Mouse (Mus musculus) midbrain, embryonic 12.5 days (tissue): Measurements from ENCODE around the gene Prkcb. TPM values are rescaled to one million over a fixed set of nuclear protein-coding genes. Genes with fewer than 3 reads are reported as not detected.

Source experiments
- ATAC-seq: fragments of 200-750 bp; cut with Nextera tagmentation; 2 replicates; pipeline ENCODE4 v1.8.0; 2017; ENCODE audit warnings: low read depth, moderate TSS enrichment, moderate library complexity; ENCODE audit not compliant: low FRiP score
- H3K27ac ChIP-seq: fragments of 300-500 bp; sonication (generic); replicated peaks from 2 replicates; pipeline ENCODE4 v1.5.1; 2016; ENCODE audit warnings: mild to moderate bottlenecking
- H3K27me3 ChIP-seq: fragments of 300-500 bp; sonication (generic); 2 replicates; pipeline ENCODE4 v1.6.1; 2016; ENCODE audit warnings: mild to moderate bottlenecking
- H3K36me3 ChIP-seq: fragments of 300-500 bp; sonication (generic); 2 replicates; pipeline ENCODE4 v1.6.1; 2016
- H3K4me1 ChIP-seq: fragments of 300-500 bp; sonication (generic); 2 replicates; pipeline ENCODE4 v1.6.1; 2016
- H3K4me2 ChIP-seq: fragments of 300-500 bp; sonication (generic); replicated peaks from 2 replicates; pipeline ENCODE4 v1.6.1; 2016; ENCODE audit warnings: mild to moderate bottlenecking, moderate library complexity
- H3K4me3 ChIP-seq: fragments of 300-500 bp; sonication (generic); 2 replicates; pipeline ENCODE4 v1.5.1; 2016; ENCODE audit warnings: mild to moderate bottlenecking
- H3K9ac ChIP-seq: fragments of 300-500 bp; sonication (generic); replicated peaks from 2 replicates; pipeline ENCODE4 v1.6.1; 2016; ENCODE audit warnings: mild to moderate bottlenecking, moderate library complexity
- H3K9me3 ChIP-seq: fragments of 300-500 bp; sonication (generic); 2 replicates; pipeline ENCODE4 v1.6.1; 2016; ENCODE audit warnings: mild to moderate bottlenecking
- WGBS: fragments of 180-500 bp; shearing (Covaris S2); methylation state at CpG from one replicate; pipeline ENCODE4 v1.1.7; 2016; 5-methylcytosine and 5-hydroxymethylcytosine counted together
- polyA plus RNA-seq: library from polyadenylated mRNA; unstranded; fragments of >200 nt; fragmentation: Nextera tagmentation; extraction: Ambion mirVana; gene quantifications from 2 replicates; pipeline ENCODE4 v1.2.1, GENCODE M21; 2016

The Prkcb gene
- polyA plus RNA-seq, 1 experiment from 2014 or later, result 24.2 TPM

GRCm38 (mm10) chr7:122459203-122459965 lies 170.8 kb downstream of the Prkcb start:
- peak; percentile 12; the same call in 1 of the 2 replicates for ATAC-seq
- no peak overlapping the region for H3K4me3 ChIP-seq
- H3K9ac ChIP-seq, result no peak overlapping the region
- no peaks in the 10 kb centered on the region for H3K9me3 ChIP-seq
- no peaks in the 10 kb centered on the region for H3K4me1 ChIP-seq
- H3K4me2 ChIP-seq, result no peak overlapping the region
- H3K27me3 ChIP-seq, result no peaks in the 10 kb centered on the region
- WGBS, result 74% methylated on average over 9 of the region's 9 CpGs
- no peak overlapping the region for H3K27ac ChIP-seq
- no peaks in the 10 kb centered on the region for H3K36me3 ChIP-seq

GRCm38 (mm10) chr7:122460020-122460419 lies 171.5 kb downstream of the Prkcb start:
- Histone ChIP-seq H3K9ac (no peak overlapping the region), H3K4me3 (no peak overlapping the region), H3K4me1 (no peaks in the 10 kb centered on the region), H3K27me3 (no peaks in the 10 kb centered on the region), H3K4me2 (no peak overlapping the region), H3K27ac (no peak overlapping the region), H3K9me3 (no peaks in the 10 kb centered on the region), H3K36me3 (no peaks in the 10 kb centered on the region)
- ATAC-seq, result no peak
- WGBS, result 36% methylated on average over 2 of the region's 2 CpGs

- H3K4me3 ChIP-seq, result no peak overlapping the region
- no peaks in the 10 kb centered on the region for H3K9me3 ChIP-seq
- H3K4me2 ChIP-seq, result no peak overlapping the region
- H3K4me1 ChIP-seq, result no peaks in the 10 kb centered on the region
- no peak overlapping the region for H3K27ac ChIP-seq
- no peak for ATAC-seq
- no peaks in the 10 kb centered on the region for H3K36me3 ChIP-seq
- no peak overlapping the region for H3K9ac ChIP-seq
- no peaks in the 10 kb centered on the region for H3K27me3 ChIP-seq
- WGBS, result 50% methylated on average over 8 of the region's 8 CpGs
These were observed 177.4 kb downstream of the Prkcb start for GRCm38 (mm10) chr7:122465823-122466549.

GRCm38 (mm10) chr7:122466722-122467121 lies 178.2 kb downstream of the Prkcb start:
- Histone ChIP-seq H3K4me2 (no peak overlapping the region), H3K36me3 (no peaks in the 10 kb centered on the region), H3K4me3 (no peak overlapping the region), H3K9me3 (no peaks in the 10 kb centered on the region), H3K27ac (no peak overlapping the region), H3K27me3 (no peaks in the 10 kb centered on the region), H3K4me1 (no peaks in the 10 kb centered on the region), H3K9ac (no peak overlapping the region)
- no peak for ATAC-seq
- WGBS, result 71% methylated on average over 1 of the region's 2 CpGs

- ATAC-seq, result no peak
- no peaks in the 10 kb centered on the region for H3K36me3 ChIP-seq
- no peak overlapping the region for H3K9ac ChIP-seq
- no peaks in the 10 kb centered on the region; the same call in 1 of the 2 replicates for H3K27me3 ChIP-seq
- H3K9me3 ChIP-seq, result no peaks in the 10 kb centered on the region
- H3K4me2 ChIP-seq, result no peak overlapping the region
- 78% methylated on average over 8 of the region's 8 CpGs for WGBS
- H3K4me3 ChIP-seq, result no peak overlapping the region
- H3K27ac ChIP-seq, result no peak overlapping the region
- no peaks in the 10 kb centered on the region for H3K4me1 ChIP-seq
These were observed 179.3 kb downstream of the Prkcb start for GRCm38 (mm10) chr7:122467831-122468230.

- H3K4me1 ChIP-seq, result no peaks in the 10 kb centered on the region
- H3K4me2 ChIP-seq, result no peak overlapping the region
- H3K27me3 ChIP-seq, result no peaks in the 10 kb centered on the region; the same call in 1 of the 2 replicates
- WGBS, result 56% methylated on average over 18 of the region's 18 CpGs
- no peak overlapping the region for H3K4me3 ChIP-seq
- peaks cover 7% of the 10 kb centered on the region for H3K9me3 ChIP-seq
- H3K9ac ChIP-seq, result no peak overlapping the region
- H3K27ac ChIP-seq, result no peak overlapping the region
- ATAC-seq, result 0 out of 2 replicates have a peak, but pooled peaks have one; percentile 27
- H3K36me3 ChIP-seq, result no peaks in the 10 kb centered on the region
These were observed 182.1 kb downstream of the Prkcb start for GRCm38 (mm10) chr7:122470370-122471280.

GRCm38 (mm10) chr7:122472223-122472622 lies 183.7 kb downstream of the Prkcb start:
- ATAC-seq, result no peak
- Histone ChIP-seq H3K4me1 (peaks cover 6% of the 10 kb centered on the region), H3K27me3 (no peaks in the 10 kb centered on the region; the same call in 1 of the 2 replicates), H3K4me2 (no peak overlapping the region), H3K9me3 (peaks cover 7% of the 10 kb centered on the region), H3K9ac (no peak overlapping the region), H3K27ac (no peak overlapping the region), H3K36me3 (no peaks in the 10 kb centered on the region), H3K4me3 (no peak overlapping the region)
- WGBS, result 74% methylated on average over 5 of the region's 5 CpGs

GRCm38 (mm10) chr7:122475038-122475437 lies 186.5 kb downstream of the Prkcb start:
- Histone ChIP-seq H3K4me3 (no peak overlapping the region), H3K27ac (no peak overlapping the region), H3K4me2 (no peak overlapping the region), H3K36me3 (no peaks in the 10 kb centered on the region), H3K4me1 (peaks cover 27% of the 10 kb centered on the region), H3K27me3 (no peaks in the 10 kb centered on the region; the same call in 1 of the 2 replicates), H3K9ac (no peak overlapping the region), H3K9me3 (peaks cover 7% of the 10 kb centered on the region)
- no peak for ATAC-seq

GRCm38 (mm10) chr7:122476697-122477096 lies 188.1 kb downstream of the Prkcb start:
- no peak for ATAC-seq
- H3K27ac ChIP-seq, result peak overlapping the region; percentile 83
- H3K9ac ChIP-seq, result no peak overlapping the region
- 85% methylated on average over 6 of the region's 6 CpGs for WGBS
- peaks cover 27% of the 10 kb centered on the region for H3K4me1 ChIP-seq
- no peak overlapping the region for H3K4me2 ChIP-seq
- H3K4me3 ChIP-seq, result no peak overlapping the region
- peaks cover 4% of the 10 kb centered on the region; the same call in 1 of the 2 replicates for H3K27me3 ChIP-seq
- peaks cover 7% of the 10 kb centered on the region for H3K9me3 ChIP-seq
- no peaks in the 10 kb centered on the region for H3K36me3 ChIP-seq

GRCm38 (mm10) chr7:122477118-122477517 lies 188.6 kb downstream of the Prkcb start:
- no peaks in the 10 kb centered on the region for H3K36me3 ChIP-seq
- H3K4me1 ChIP-seq, result peaks cover 27% of the 10 kb centered on the region
- no peak for ATAC-seq
- no peak overlapping the region for H3K9ac ChIP-seq
- peak overlapping the region; percentile 83 for H3K27ac ChIP-seq
- 48% methylated on average over 7 of the region's 7 CpGs for WGBS
- peak overlapping the region; percentile 38 for H3K4me2 ChIP-seq
- peaks cover 4% of the 10 kb centered on the region; the same call in 1 of the 2 replicates for H3K27me3 ChIP-seq
- peaks cover 7% of the 10 kb centered on the region for H3K9me3 ChIP-seq
- no peak overlapping the region for H3K4me3 ChIP-seq
